Mouse (Mus musculus): Measurements from ENCODE around the gene Tmem108. TPM values are rescaled to one million over a fixed set of nuclear protein-coding genes. Genes with fewer than 3 reads are reported as not detected.

Gene Tmem108
- polyA plus RNA-seq, 1 experiment from 2014 or later = 34.2 TPM

DNA sequence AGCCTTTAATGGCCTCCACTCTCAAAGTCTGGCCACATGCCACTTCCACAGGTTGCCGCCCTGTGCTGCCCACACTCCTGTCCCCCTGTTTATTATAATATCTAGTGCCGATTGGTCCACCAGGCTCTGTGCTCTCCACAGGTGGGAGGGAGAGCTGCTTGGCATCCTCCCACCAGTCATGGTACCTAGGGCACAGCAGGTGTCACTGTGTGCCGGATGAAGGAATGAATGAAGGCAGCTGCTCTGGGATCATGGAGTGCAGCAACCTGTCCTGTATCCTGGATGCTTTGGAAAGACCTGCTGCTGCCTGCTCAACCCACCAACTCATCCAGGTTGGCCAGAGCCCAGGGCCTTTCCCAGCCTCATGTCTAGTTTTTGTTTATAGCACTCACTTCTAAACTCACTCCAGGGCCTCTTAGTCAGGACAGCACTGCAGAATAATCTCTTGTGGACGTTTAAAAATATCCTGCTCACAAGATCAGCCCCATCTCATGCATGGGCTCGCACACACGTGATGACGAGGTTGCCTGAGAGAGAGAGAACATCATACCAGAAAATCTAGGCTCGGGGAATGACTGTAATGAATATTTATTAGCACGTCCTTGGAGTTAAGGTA, 182.1 kb downstream of the Tmem108 start:
- no peaks in the 10 kb centered on the region for H3K36me3 ChIP-seq (replicated peaks; ENCODE audit: control insufficient read depth, insufficient read depth)
- H3K4me3 ChIP-seq (replicated peaks; ENCODE audit: low read length) = no peak overlapping the region
- H3K4me1 ChIP-seq (replicated peaks; ENCODE audit: control insufficient read depth, insufficient read depth, low read length) = peaks cover 19% of the 10 kb centered on the region
- 73% methylated on average over 9 of the region's 9 CpGs for WGBS
- H3K27me3 ChIP-seq (ENCODE audit: control insufficient read depth, insufficient read depth, low read length) = no peaks in the 10 kb centered on the region
- no peak overlapping the region for H3K27ac ChIP-seq
- no peaks in the 10 kb centered on the region for H3K9me3 ChIP-seq (ENCODE audit: control insufficient read depth, low read length)
- ATAC-seq (ENCODE audit: low FRiP score) = no peak
- no peak overlapping the region for H3K9ac ChIP-seq
- no peak for DNase-seq (ENCODE audit: low spot score)
- H3K4me2 ChIP-seq (replicated peaks) = no peak overlapping the region

DNA sequence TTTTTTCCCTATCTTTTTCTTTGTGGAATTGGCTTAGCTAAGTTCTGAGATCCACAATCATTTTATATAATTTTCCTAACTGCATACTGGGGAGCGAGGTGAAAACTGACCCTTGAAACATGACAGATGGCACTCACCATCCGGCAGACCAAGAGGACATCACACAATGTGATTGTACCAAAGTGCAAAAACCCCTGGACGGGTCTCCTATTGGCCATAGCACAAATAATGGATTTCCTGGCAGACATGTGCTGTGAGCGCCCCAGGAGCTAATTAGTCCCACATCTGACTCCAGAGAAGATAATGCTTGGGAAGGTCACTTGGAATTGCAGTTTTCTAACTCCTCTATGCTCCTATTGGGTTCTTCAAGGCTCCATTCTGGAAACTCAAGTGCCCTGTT, 183.9 kb downstream of the Tmem108 start:
- Histone ChIP-seq H3K4me1 (replicated peaks; ENCODE audit: control insufficient read depth, insufficient read depth, low read length) (peaks cover 34% of the 10 kb centered on the region), H3K27me3 (ENCODE audit: control insufficient read depth, insufficient read depth, low read length) (no peaks in the 10 kb centered on the region), H3K4me2 (replicated peaks) (no peak overlapping the region), H3K9ac (no peak overlapping the region), H3K36me3 (replicated peaks; ENCODE audit: control insufficient read depth, insufficient read depth) (no peaks in the 10 kb centered on the region), H3K27ac (no peak overlapping the region), H3K9me3 (ENCODE audit: control insufficient read depth, low read length) (no peaks in the 10 kb centered on the region), H3K4me3 (replicated peaks; ENCODE audit: low read length) (no peak overlapping the region)
- ATAC-seq (ENCODE audit: low FRiP score) = no peak
- 51% methylated on average over 4 of the region's 4 CpGs for WGBS
- DNase-seq (ENCODE audit: low spot score) = no peak

DNA sequence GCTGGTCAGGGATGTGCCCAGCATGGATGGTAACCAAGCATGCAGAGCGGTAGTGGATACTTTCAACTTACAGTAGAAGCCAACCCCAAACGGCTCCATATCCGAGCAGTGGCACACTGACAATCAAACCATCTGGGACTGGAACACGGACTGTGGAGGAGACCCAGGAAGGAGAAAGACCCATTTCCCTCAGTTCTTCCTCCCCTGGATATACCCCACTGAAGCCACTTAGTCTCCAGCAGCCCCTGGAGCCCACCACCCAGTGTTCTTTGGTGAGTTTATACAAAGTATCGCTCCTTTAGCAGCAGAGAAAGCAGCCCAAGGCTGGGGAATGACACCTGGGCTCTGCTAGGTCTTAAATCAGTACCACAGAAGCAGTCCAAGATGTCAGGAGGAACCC, 184.5 kb downstream of the Tmem108 start:
- 94% methylated on average over 5 of the region's 5 CpGs for WGBS

DNA sequence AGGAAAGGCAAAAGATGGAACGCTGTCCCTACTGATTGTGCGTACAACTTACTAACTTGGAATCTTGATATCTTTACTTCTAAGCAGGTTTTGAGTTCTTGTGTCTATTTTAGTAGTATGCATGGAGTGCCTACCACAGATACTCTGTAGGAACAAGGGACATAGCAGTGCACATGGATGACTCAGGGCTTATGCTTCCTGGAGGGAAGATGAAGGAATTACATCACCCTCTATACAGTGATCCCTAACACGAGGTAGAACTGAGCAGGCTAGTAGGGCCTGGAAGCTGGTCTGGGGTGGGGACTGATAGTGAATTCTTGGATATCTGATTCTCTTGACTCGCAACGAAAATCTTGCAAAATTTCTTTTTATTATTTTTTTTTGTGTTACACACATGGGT, 185.7 kb downstream of the Tmem108 start:
- Histone ChIP-seq H3K9me3 (ENCODE audit: control insufficient read depth, low read length) (no peaks in the 10 kb centered on the region), H3K27ac (no peak overlapping the region), H3K4me3 (replicated peaks; ENCODE audit: low read length) (no peak overlapping the region), H3K27me3 (ENCODE audit: control insufficient read depth, insufficient read depth, low read length) (no peaks in the 10 kb centered on the region), H3K36me3 (replicated peaks; ENCODE audit: control insufficient read depth, insufficient read depth) (no peaks in the 10 kb centered on the region), H3K4me1 (replicated peaks; ENCODE audit: control insufficient read depth, insufficient read depth, low read length) (peaks cover 34% of the 10 kb centered on the region), H3K4me2 (replicated peaks) (no peak overlapping the region), H3K9ac (no peak overlapping the region)
- ATAC-seq (ENCODE audit: low FRiP score) (no peak), DNase-seq (ENCODE audit: low spot score) (no peak)
- WGBS = 98% methylated on average over 5 of the region's 5 CpGs

More for the DNA sequence above, 184.5 kb downstream of the Tmem108 start:
- no peak overlapping the region for H3K9ac ChIP-seq
- no peak for ATAC-seq (ENCODE audit: low FRiP score)
- H3K4me2 ChIP-seq (replicated peaks) = no peak overlapping the region
- H3K4me1 ChIP-seq (replicated peaks; ENCODE audit: control insufficient read depth, insufficient read depth, low read length) = peaks cover 34% of the 10 kb centered on the region
- H3K27me3 ChIP-seq (ENCODE audit: control insufficient read depth, insufficient read depth, low read length) = no peaks in the 10 kb centered on the region
- no peak for DNase-seq (ENCODE audit: low spot score)
- H3K36me3 ChIP-seq (replicated peaks; ENCODE audit: control insufficient read depth, insufficient read depth) = no peaks in the 10 kb centered on the region
- H3K27ac ChIP-seq = no peak overlapping the region
- no peak overlapping the region for H3K4me3 ChIP-seq (replicated peaks; ENCODE audit: low read length)
- no peaks in the 10 kb centered on the region for H3K9me3 ChIP-seq (ENCODE audit: control insufficient read depth, low read length)

DNA sequence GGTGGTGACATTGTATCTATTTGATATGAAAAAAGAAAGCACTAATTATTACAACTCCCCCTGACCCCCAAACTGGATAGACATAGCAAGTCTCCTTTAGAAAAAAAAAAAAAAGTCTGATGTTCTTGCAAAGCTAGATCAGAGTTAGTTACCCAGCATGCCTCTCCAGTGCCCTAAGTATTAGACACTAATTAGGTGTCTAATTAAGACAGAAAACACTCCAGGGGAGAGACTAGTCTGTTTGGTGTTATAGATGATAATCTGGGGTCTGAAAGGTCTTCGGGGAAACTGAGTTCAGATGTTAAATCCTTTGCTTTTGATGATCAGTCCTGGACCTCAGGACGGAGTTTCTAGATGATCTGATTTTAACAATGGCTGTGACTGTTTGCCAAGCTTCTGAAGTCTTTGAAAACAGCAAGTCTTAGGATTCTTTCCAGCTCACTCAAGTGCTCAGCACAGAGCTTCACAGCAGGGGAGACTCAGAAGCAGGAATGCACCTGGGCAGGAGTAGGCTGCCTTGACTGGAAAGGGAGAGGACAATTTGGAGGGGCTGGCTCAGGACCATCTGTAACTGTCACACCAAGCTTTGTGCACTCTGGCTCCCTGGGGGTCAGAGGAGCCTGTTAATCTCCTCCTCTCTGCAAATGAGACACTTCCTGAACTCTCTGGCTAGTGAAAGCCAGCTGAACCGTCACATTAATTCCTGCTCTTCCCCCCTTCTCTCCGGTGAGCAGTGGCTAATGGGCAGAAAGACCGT, 187.5 kb downstream of the Tmem108 start:
- Histone ChIP-seq H3K9me3 (ENCODE audit: control insufficient read depth, low read length) (no peaks in the 10 kb centered on the region), H3K4me1 (replicated peaks; ENCODE audit: control insufficient read depth, insufficient read depth, low read length) (peaks cover 34% of the 10 kb centered on the region), H3K27me3 (ENCODE audit: control insufficient read depth, insufficient read depth, low read length) (no peaks in the 10 kb centered on the region), H3K36me3 (replicated peaks; ENCODE audit: control insufficient read depth, insufficient read depth) (no peaks in the 10 kb centered on the region), H3K27ac (peak overlapping the region; percentile 48; the same call in 1 of the 2 replicates), H3K9ac (no peak overlapping the region), H3K4me2 (replicated peaks) (no peak overlapping the region), H3K4me3 (replicated peaks; ENCODE audit: low read length) (no peak overlapping the region)
- DNase-seq (ENCODE audit: low spot score) = peak; percentile 58
- ATAC-seq (ENCODE audit: low FRiP score) = peak; percentile 72
- WGBS = 2% methylated on average over 5 of the region's 5 CpGs

DNA sequence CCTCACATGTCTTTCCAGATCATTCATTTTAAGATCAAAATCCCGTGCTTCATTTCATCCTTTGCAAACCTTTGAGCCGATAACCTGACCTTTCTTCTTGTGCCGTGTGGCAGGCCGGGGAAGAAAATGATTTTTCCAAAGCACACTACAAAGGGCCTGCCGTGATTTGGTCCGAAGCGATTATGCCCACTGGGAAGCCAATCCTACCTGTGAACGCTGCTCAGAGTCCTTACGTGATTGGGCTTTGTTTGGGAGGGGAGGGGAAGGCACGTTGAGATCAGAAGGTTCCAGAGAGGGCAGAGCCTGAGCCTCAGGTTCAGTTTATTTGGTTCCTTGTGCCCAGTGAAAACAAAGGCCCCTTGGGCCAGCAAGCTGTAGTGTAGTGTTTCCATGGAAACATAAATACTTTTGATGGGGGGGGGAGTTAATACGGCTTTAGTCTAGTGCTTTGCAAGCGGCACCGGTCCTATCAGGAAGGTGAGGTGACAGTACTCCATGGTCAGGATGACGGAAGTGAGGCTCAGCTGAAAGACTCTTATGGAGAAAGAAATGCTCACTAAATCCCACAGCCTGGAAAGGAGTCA, 191.4 kb downstream of the Tmem108 start:
- no peak for DNase-seq (ENCODE audit: low spot score)
- Histone ChIP-seq H3K27me3 (ENCODE audit: control insufficient read depth, insufficient read depth, low read length) (no peaks in the 10 kb centered on the region), H3K27ac (no peak overlapping the region; the same call in 1 of the 2 replicates), H3K9ac (peak overlapping the region; percentile 28), H3K4me3 (replicated peaks; ENCODE audit: low read length) (no peak overlapping the region), H3K4me1 (replicated peaks; ENCODE audit: control insufficient read depth, insufficient read depth, low read length) (peaks cover 26% of the 10 kb centered on the region), H3K9me3 (ENCODE audit: control insufficient read depth, low read length) (no peaks in the 10 kb centered on the region), H3K4me2 (replicated peaks) (no peak overlapping the region), H3K36me3 (replicated peaks; ENCODE audit: control insufficient read depth, insufficient read depth) (no peaks in the 10 kb centered on the region)
- 48% methylated on average over 14 of the region's 14 CpGs for WGBS
- ATAC-seq (ENCODE audit: low FRiP score) = no peak

DNA sequence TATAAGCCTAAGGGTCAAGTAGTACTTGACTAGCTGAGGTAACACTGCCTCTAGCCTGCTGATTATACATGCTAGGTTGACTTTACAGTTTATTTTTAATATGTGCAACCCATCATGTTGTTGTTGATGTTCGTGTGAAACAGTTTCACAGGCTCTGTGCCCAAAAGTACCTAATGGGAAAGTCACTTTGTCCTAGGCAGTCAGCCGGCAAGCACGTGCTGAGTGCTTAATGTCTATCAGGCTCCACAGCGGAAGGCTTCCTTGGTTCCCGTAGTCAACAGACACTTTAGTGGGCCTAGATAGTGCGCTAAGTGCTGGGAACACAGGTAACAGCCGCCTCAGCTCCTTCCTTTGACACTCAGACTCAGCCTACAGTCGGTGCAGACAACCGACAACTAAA, 192.7 kb downstream of the Tmem108 start:
- Histone ChIP-seq H3K9ac (no peak overlapping the region), H3K9me3 (ENCODE audit: control insufficient read depth, low read length) (no peaks in the 10 kb centered on the region), H3K4me2 (replicated peaks) (no peak overlapping the region), H3K27me3 (ENCODE audit: control insufficient read depth, insufficient read depth, low read length) (no peaks in the 10 kb centered on the region), H3K4me1 (replicated peaks; ENCODE audit: control insufficient read depth, insufficient read depth, low read length) (peaks cover 22% of the 10 kb centered on the region), H3K27ac (no peak overlapping the region), H3K4me3 (replicated peaks; ENCODE audit: low read length) (no peak overlapping the region), H3K36me3 (replicated peaks; ENCODE audit: control insufficient read depth, insufficient read depth) (no peaks in the 10 kb centered on the region)
- DNase-seq (ENCODE audit: low spot score) (no peak), ATAC-seq (ENCODE audit: low FRiP score) (no peak)
- 91% methylated on average over 9 of the region's 9 CpGs for WGBS

DNA sequence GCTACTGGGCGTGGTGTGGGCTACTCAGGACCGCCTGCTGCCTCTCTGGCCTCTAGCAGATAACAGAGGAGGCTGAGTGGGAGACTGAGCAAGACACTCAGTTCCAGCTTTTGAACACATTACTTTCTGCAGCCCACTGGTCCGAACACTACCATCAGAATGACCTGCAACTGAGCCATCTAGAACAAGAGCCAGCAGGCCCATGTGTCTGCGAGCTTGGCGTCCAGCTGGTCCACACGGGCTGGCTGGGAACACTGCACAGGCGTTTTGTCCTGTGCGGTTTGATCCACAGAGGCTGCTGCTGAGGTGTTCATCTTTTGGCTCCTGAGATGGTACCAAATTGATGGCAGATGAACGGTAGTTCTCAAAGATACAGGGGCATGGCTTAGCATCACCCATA, 196.5 kb downstream of the Tmem108 start:
- Histone ChIP-seq H3K4me3 (replicated peaks; ENCODE audit: low read length) (no peak overlapping the region), H3K4me1 (replicated peaks; ENCODE audit: control insufficient read depth, insufficient read depth, low read length) (peaks cover 23% of the 10 kb centered on the region), H3K9me3 (ENCODE audit: control insufficient read depth, low read length) (no peaks in the 10 kb centered on the region), H3K9ac (no peak overlapping the region), H3K36me3 (replicated peaks; ENCODE audit: control insufficient read depth, insufficient read depth) (no peaks in the 10 kb centered on the region), H3K4me2 (replicated peaks) (no peak overlapping the region), H3K27ac (no peak overlapping the region), H3K27me3 (ENCODE audit: control insufficient read depth, insufficient read depth, low read length) (no peaks in the 10 kb centered on the region)
- ATAC-seq (ENCODE audit: low FRiP score) (no peak), DNase-seq (ENCODE audit: low spot score) (no peak)
- WGBS = 88% methylated on average over 9 of the region's 9 CpGs

DNA sequence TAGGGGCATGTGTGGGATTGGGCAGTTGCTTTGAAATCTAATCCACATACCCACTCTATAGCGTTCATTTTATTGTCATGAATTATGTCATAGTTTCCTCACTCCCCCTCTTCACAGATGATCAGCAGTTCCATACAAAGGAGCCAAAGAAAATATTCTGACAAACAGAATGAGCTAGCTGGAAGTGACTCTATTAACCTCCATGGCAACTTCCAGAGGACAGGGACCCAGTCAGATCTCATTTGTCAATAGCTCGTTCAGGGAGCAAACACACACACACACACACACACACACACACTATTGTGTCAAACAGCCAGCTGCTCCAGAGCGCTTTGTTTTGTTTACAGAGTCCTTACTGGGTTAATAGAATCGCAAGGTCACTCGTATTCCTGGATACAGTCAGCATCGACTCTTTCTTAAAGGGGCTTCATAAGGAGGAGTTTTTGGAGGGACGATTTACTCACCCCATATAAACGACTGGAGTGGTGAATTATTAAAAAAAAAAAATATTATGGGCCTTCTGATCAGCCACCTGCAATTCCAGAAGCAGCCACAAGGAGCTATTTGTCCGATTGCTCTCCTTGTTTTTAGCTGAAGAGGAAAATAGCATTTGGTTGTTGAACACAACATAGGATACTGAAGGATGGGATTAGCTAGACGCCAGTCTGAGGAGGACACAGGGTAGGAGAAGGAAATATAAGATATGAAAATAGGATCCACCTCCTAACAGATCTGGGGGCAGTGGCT, 197.6 kb downstream of the Tmem108 start:
- no peaks in the 10 kb centered on the region for H3K9me3 ChIP-seq (ENCODE audit: control insufficient read depth, low read length)
- H3K4me3 ChIP-seq (replicated peaks; ENCODE audit: low read length) = no peak overlapping the region
- no peak overlapping the region for H3K9ac ChIP-seq
- H3K27ac ChIP-seq = peak overlapping the region; percentile 43
- no peaks in the 10 kb centered on the region for H3K36me3 ChIP-seq (replicated peaks; ENCODE audit: control insufficient read depth, insufficient read depth)
- WGBS = 14% methylated on average over 10 of the region's 10 CpGs
- H3K4me2 ChIP-seq (replicated peaks) = no peak overlapping the region
- 0 out of 2 replicates have a peak, but pooled peaks have one; percentile 56 for ATAC-seq (ENCODE audit: low FRiP score)
- peaks cover 31% of the 10 kb centered on the region for H3K4me1 ChIP-seq (replicated peaks; ENCODE audit: control insufficient read depth, insufficient read depth, low read length)
- DNase-seq (ENCODE audit: low spot score) = peak; percentile 80
- H3K27me3 ChIP-seq (ENCODE audit: control insufficient read depth, insufficient read depth, low read length) = no peaks in the 10 kb centered on the region

All from hindbrain, embryonic 14.5 days (tissue).